Mouse (Mus musculus) bone marrow macrophage, adult 2 months (primary cell): ENCODE results near the gene Slain2.

Experiments
- CTCF ChIP-seq: IDR thresholded peaks from 2 replicates; pipeline ENCODE4 v1.5.1; 2012; ENCODE audit warnings: low read depth, mild to moderate bottlenecking, low read length, moderate library complexity
- POLR2A ChIP-seq: IDR thresholded peaks from 2 replicates; pipeline ENCODE4 v1.6.1; 2012; ENCODE audit warnings: mild to moderate bottlenecking, low read depth, low read length, borderline replicate concordance

DNA sequence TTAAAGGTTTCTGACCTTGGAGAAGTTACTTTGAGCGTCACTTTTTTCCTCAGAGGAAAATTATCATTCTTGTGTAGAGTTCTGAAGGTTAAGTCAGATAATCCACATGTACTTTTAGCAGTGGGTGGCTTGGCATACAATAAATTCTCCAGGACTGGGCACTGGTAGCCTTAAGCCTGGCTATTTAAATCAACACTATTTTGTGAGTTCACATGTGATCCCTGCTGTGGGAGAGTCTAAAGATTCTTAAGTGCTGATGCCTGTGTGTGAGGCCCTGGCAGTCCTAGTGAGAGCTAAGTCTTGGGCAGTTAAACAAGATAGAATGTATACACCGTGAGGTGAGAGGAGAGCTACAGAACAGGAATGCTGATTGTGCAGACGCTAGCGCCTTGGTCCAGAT is 1.9 kb downstream of the Slain2 start:
- TF ChIP-seq CTCF (no peak), POLR2A (no peak)
